Mouse (Mus musculus) gastrocnemius, postnatal 14 days (tissue): ENCODE data around the gene Prss53. TPM values are rescaled to one million over a fixed set of nuclear protein-coding genes. Genes with fewer than 3 reads are reported as not detected.
"Not testable (repeated sequence)": the region's sequence is repeated elsewhere in the genome, so short reads cannot be mapped to it uniquely, and the experiment has no call there.

Experiments used
- DNase-seq: peaks from one replicate; pipeline ENCODE4 v3.0.0; 2021; ENCODE audit warnings: mixed read lengths
- intact Hi-C: fragments of 180-260 bp; cut with DNase I; formaldehyde crosslinking; loops from one replicate; pipeline ENCODE4 v1.15.1; 2025; ENCODE audit warnings: low total_unique reads
- total RNA-seq, 2 experiments: library from RNA; stranded (reverse); gene quantifications; 2 replicates each; pipeline ENCODE4 v1.2.3; 2021

The Prss53 gene
- total RNA-seq, 2 experiments from 2014 or later, result 0.90 to 1.1 TPM

- DNase-seq, result no peak
- intact Hi-C loops, result no loop called here
These were observed 10.3 kb downstream of the Prss53 start for GRCm38 (mm10) chr7:127880431-127880830.

- intact Hi-C loops, result no loop called here
- DNase-seq, result no peak
These were observed 11.5 kb downstream of the Prss53 start for GRCm38 (mm10) chr7:127879301-127879700.

GRCm38 (mm10) chr7:127876467-127877348 is 14.1 kb downstream of the Prss53 start, which contains the start of gene Zfp668:
TSS of gene Zfp668 (minus strand) at chr7:127876828.
- intact Hi-C loops, result no loop called here
- peak; percentile 91 for DNase-seq

GRCm38 (mm10) chr7:127876041-127876466 is 14.7 kb downstream of the Prss53 start, which contains the start of gene Zfp646:
TSS of gene Zfp646 (plus strand) at chr7:127876221.
- DNase-seq, result peak; percentile 77
- intact Hi-C loops, result no loop called here

- peak; percentile 95 for DNase-seq
- intact Hi-C loops, result no loop called here
These were observed 15.2 kb downstream of the Prss53 start for GRCm38 (mm10) chr7:127875627-127876001.

- no peak for DNase-seq
- intact Hi-C loops, result no loop called here
These were observed 15.8 kb downstream of the Prss53 start for GRCm38 (mm10) chr7:127874812-127875626.

GRCm38 (mm10) chr7:127870136-127870821 is 20.5 kb downstream of the Prss53 start:
- DNase-seq, result no peak
- intact Hi-C loops, result no loop called here

GRCm38 (mm10) chr7:127869149-127869810 is 21.5 kb downstream of the Prss53 start:
- intact Hi-C loops, result loop anchor here (5.0 kb wide), 1 partner anchor 82 kb away; the partner anchor contains the start of gene Gm49388
- peak; percentile 62 for DNase-seq

- intact Hi-C loops, result loop anchor here (5.0 kb wide), 1 partner anchor 80 kb away; the partner anchor contains the start of gene Gm49388
- no peak for DNase-seq
These were observed 23.1 kb downstream of the Prss53 start for GRCm38 (mm10) chr7:127867641-127868040.

- DNase-seq, result no peak
- intact Hi-C loops, result loop anchor here (5.0 kb wide), 1 partner anchor 79 kb away; the partner anchor contains the start of gene Gm49388
These were observed 24.3 kb downstream of the Prss53 start for GRCm38 (mm10) chr7:127866434-127866833.

- no peak for DNase-seq
- intact Hi-C loops, result no loop called here
These were observed 32.5 kb downstream of the Prss53 start for GRCm38 (mm10) chr7:127858258-127858657.

- DNase-seq, result no peak
- intact Hi-C loops, result no loop called here
These were observed 39.9 kb downstream of the Prss53 start for GRCm38 (mm10) chr7:127850906-127851305.

- DNase-seq, result no peak
- intact Hi-C loops, result no loop called here
These were observed 40.5 kb downstream of the Prss53 start for GRCm38 (mm10) chr7:127849973-127850875.

- intact Hi-C loops, result no loop called here
- peak; percentile 82 for DNase-seq
These were observed 48.6 kb downstream of the Prss53 start for GRCm38 (mm10) chr7:127842001-127842718.

- peak; percentile 96 for DNase-seq
- intact Hi-C loops, result no loop called here
These were observed 49.3 kb downstream of the Prss53 start for GRCm38 (mm10) chr7:127841340-127842000.

GRCm38 (mm10) chr7:127840886-127841285 is 49.9 kb downstream of the Prss53 start:
- DNase-seq, result peak; percentile 63
- intact Hi-C loops, result no loop called here

- intact Hi-C loops, DNase-seq: not testable (repeated sequence)
These were observed 50.7 kb downstream of the Prss53 start for GRCm38 (mm10) chr7:127840031-127840430.
